Mouse (Mus musculus) embryonic facial prominence, embryonic 14.5 days (tissue): Measurements from ENCODE around the gene Zbtb18. TPM values are rescaled to one million over a fixed set of nuclear protein-coding genes. Genes with fewer than 3 reads are reported as not detected.
"Not testable (repeated sequence)": the region's sequence is repeated elsewhere in the genome, so short reads cannot be mapped to it uniquely, and the experiment has no call there.

Source experiments
- ATAC-seq: fragments of 200-750 bp; cut with Nextera tagmentation; 2 replicates; pipeline ENCODE4 v1.8.0; 2017; ENCODE audit warnings: low read depth, moderate number of reproducible peaks, moderate TSS enrichment
- DNase-seq: peaks from one replicate; pipeline ENCODE4 v3.0.0-alpha.2; 2015; ENCODE audit warnings: low spot score
- H3K27ac ChIP-seq: fragments of 300-500 bp; sonication (generic); replicated peaks from 2 replicates; pipeline ENCODE4 v1.5.1; 2014; ENCODE audit warnings: low read depth, mild to moderate bottlenecking, low read length, moderate library complexity
- H3K27me3 ChIP-seq: fragments of 300-500 bp; sonication (generic); replicated peaks from 2 replicates; pipeline ENCODE4 v1.6.1; 2014; ENCODE audit warnings: low read length; ENCODE audit not compliant: control insufficient read depth, insufficient read depth
- H3K36me3 ChIP-seq: fragments of 300-500 bp; sonication (generic); 2 replicates; pipeline ENCODE4 v1.6.1; 2014; ENCODE audit warnings: low read length, mixed read lengths; ENCODE audit not compliant: control insufficient read depth, insufficient read depth
- H3K4me1 ChIP-seq: fragments of 300-500 bp; sonication (generic); 2 replicates; pipeline ENCODE4 v1.6.1; 2014; ENCODE audit warnings: antibody characterized with exemption, low read length; ENCODE audit not compliant: control insufficient read depth, insufficient read depth
- H3K4me2 ChIP-seq: fragments of 300-500 bp; sonication (generic); 2 replicates; pipeline ENCODE4 v1.6.1; 2014; ENCODE audit warnings: low read depth, mild to moderate bottlenecking, low read length, moderate library complexity, mixed read lengths
- H3K4me3 ChIP-seq: fragments of 300-500 bp; sonication (generic); 2 replicates; pipeline ENCODE4 v1.5.1; 2014; ENCODE audit warnings: low read depth, mild to moderate bottlenecking, low read length
- H3K9ac ChIP-seq: fragments of 300-500 bp; sonication (generic); 2 replicates; pipeline ENCODE4 v1.6.1; 2014; ENCODE audit warnings: low read depth, mild to moderate bottlenecking, low read length, moderate library complexity, mixed read lengths
- H3K9me3 ChIP-seq: fragments of 300-500 bp; sonication (generic); 2 replicates; pipeline ENCODE4 v1.6.1; 2016; ENCODE audit warnings: low read length; ENCODE audit not compliant: control insufficient read depth
- WGBS: fragments of 180-500 bp; shearing (Covaris S2); extraction: QIAGEN DNeasy Blood & Tissue Kit; methylation state at CpG from one replicate; pipeline ENCODE4 v1.1.7; 2014; 5-methylcytosine and 5-hydroxymethylcytosine counted together
- polyA plus RNA-seq: library from polyadenylated mRNA; unstranded; fragments of >200 nt; fragmentation: Nextera tagmentation; extraction: Ambion mirVana; gene quantifications from 2 replicates; pipeline ENCODE4 v1.2.1, GENCODE M21; 2014

The Zbtb18 gene
- polyA plus RNA-seq, 1 experiment from 2014 or later: 7.0 TPM

DNA sequence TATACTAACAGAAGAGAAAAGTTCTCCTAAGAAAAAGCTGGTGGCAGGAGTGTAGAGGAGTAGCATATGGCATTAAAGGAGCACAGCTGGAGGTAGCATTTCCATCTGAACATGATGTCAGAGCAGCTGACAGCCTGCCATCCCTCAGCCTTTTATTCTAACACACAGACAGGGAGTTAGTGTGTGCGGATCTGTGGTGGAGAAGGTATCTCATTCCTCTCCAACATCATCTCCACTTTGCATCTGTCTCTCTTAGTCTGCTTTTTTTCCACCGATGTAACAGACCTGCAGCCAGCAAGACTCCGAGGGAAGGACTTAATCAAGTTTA lies 2.3 kb downstream of the Zbtb18 start:
- DNase-seq: peak; percentile 82
- Histone ChIP-seq H3K27ac (no peak overlapping the region), H3K9ac (no peak overlapping the region), H3K36me3 (peaks cover 22% of the 10 kb centered on the region), H3K27me3 (no peaks in the 10 kb centered on the region), H3K4me3 (peak overlapping the region; percentile 76), H3K9me3 (no peaks in the 10 kb centered on the region), H3K4me2 (peak overlapping the region; percentile 94), H3K4me1 (peaks cover 36% of the 10 kb centered on the region)
- WGBS: 13% methylated on average over 3 of the region's 3 CpGs
- ATAC-seq: no peak

DNA sequence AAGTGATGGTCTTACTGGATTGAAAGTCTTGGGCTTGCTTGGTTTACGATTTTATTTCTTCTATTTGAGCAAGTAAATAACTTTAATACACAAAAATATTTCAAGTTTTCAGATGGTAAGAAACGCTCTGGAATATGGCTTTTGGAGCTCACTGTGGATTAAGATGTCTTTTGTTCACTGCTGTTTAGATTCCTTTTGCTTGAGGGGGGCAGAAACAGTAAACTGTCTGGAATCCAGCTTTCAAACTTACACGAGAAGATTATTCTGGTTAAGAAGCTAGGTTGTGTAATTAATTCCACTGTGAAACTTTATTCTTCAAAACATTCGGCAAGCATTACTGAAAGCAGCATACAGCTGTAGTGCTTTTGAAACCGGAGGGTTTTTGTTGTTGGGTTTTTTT lies 2.8 kb downstream of the Zbtb18 start:
- Histone ChIP-seq H3K4me1 (peaks cover 36% of the 10 kb centered on the region), H3K27ac (peak overlapping the region; percentile 44; the same call in 1 of the 2 replicates), H3K9ac (peak overlapping the region; percentile 40; the same call in 1 of the 2 replicates), H3K4me3 (peak overlapping the region; percentile 76), H3K4me2 (peak overlapping the region; percentile 94), H3K27me3 (no peaks in the 10 kb centered on the region), H3K9me3 (no peaks in the 10 kb centered on the region), H3K36me3 (peaks cover 22% of the 10 kb centered on the region)
- 32% methylated on average over 5 of the region's 5 CpGs for WGBS
- DNase-seq (no peak), ATAC-seq (no peak)

DNA sequence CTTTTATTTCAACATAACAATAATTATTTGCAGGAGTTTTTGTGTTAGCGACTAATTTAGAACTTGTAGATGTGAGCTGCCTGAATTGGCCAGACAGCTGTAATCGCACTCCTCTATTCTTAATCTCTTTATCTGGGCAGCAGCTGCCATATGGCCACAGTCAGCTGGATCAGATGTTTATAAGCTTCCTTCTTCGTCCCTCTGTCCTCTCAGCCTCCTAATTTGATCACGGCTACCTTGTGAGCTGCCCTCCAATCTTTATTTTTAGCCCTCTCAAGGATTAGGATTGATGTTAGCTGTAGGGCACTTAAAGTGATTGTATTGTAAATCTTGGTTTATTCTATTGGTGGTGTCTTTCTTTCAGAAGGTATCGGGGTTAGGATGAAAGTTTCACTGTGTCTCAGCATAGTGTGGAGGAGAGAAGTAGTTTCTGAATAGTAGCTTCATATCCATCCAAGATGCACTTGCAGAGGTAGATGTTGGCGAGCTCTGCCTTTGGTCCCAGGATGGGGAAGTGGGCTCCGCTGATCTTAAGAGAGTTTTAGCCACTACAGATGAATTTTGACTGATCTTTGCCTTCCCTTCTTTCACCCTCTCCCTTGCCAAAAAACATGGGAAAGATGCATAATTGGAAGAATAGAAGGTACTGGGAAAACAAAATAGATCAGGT lies 3.4 kb downstream of the Zbtb18 start:
- Histone ChIP-seq H3K4me3 (peak overlapping the region; percentile 76), H3K4me1 (peaks cover 36% of the 10 kb centered on the region), H3K9me3 (no peaks in the 10 kb centered on the region), H3K9ac (no peak overlapping the region), H3K27me3 (no peaks in the 10 kb centered on the region), H3K27ac (no peak overlapping the region), H3K36me3 (peaks cover 22% of the 10 kb centered on the region), H3K4me2 (peak overlapping the region; percentile 94)
- no peak for ATAC-seq
- 45% methylated on average over 7 of the region's 7 CpGs for WGBS
- DNase-seq: peak; percentile 61

DNA sequence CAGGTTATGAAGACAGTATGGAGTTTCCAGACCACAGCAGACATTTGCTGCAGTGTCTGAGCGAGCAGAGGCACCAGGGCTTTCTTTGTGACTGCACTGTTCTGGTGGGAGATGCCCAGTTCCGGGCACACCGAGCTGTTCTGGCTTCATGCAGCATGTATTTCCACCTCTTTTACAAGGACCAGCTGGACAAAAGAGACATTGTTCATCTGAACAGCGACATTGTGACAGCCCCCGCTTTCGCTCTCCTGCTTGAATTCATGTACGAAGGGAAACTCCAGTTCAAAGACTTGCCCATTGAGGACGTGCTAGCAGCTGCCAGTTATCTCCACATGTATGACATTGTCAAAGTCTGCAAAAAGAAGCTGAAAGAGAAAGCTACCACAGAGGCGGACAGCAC lies 4.9 kb downstream of the Zbtb18 start:
- Histone ChIP-seq H3K4me3 (0 out of 2 replicates have a peak overlapping the region, but pooled peaks have one; percentile 14), H3K36me3 (peaks cover 22% of the 10 kb centered on the region), H3K4me1 (peaks cover 30% of the 10 kb centered on the region), H3K4me2 (peak overlapping the region; percentile 94; the same call in 1 of the 2 replicates), H3K9me3 (no peaks in the 10 kb centered on the region), H3K9ac (no peak overlapping the region), H3K27me3 (no peaks in the 10 kb centered on the region), H3K27ac (peak overlapping the region; percentile 1; the same call in 1 of the 2 replicates)
- ATAC-seq: no peak
- WGBS: 34% methylated on average over 9 of the region's 9 CpGs
- DNase-seq: peak; percentile 23

DNA sequence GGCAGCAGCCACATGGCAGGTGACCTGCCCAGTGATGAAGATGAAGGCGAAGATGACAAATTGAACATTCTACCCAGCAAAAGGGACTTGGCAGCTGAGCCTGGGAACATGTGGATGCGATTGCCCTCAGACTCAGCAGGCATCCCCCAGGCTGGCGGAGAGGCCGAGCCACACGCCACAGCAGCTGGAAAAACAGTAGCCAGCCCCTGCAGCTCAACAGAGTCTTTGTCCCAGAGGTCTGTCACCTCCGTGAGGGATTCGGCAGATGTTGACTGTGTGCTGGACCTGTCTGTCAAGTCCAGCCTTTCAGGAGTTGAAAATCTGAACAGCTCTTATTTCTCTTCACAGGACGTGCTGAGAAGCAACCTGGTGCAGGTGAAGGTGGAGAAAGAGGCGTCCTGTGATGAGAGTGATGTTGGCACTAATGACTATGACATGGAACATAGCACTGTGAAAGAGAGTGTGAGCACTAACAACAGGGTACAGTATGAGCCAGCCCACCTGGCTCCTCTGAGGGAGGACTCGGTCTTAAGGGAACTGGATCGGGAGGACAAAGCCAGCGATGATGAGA lies 5.5 kb downstream of the Zbtb18 start:
- 45% methylated on average over 12 of the region's 12 CpGs for WGBS
- Histone ChIP-seq H3K4me1 (peaks cover 30% of the 10 kb centered on the region), H3K4me3 (no peak overlapping the region), H3K9ac (no peak overlapping the region), H3K4me2 (peak overlapping the region; percentile 94; the same call in 1 of the 2 replicates), H3K27me3 (no peaks in the 10 kb centered on the region), H3K36me3 (peaks cover 22% of the 10 kb centered on the region), H3K9me3 (no peaks in the 10 kb centered on the region), H3K27ac (no peak overlapping the region)
- ATAC-seq: no peak
- DNase-seq: peak; percentile 32

DNA sequence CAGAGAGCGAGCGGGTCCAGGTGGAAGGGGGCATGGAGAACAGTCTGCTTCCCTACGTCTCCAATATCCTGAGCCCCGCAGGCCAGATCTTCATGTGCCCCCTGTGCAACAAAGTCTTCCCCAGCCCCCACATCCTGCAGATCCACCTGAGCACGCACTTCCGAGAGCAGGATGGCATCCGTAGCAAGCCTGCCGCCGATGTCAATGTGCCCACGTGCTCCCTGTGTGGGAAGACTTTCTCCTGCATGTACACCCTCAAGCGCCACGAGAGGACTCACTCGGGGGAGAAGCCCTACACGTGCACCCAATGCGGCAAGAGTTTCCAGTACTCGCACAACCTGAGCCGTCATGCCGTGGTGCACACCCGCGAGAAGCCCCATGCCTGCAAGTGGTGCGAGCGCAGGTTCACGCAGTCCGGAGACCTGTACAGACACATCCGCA lies 6.0 kb downstream of the Zbtb18 start:
- Histone ChIP-seq H3K9me3 (no peaks in the 10 kb centered on the region), H3K27ac (no peak overlapping the region), H3K4me3 (no peak overlapping the region), H3K27me3 (no peaks in the 10 kb centered on the region), H3K36me3 (peaks cover 22% of the 10 kb centered on the region), H3K4me1 (peaks cover 30% of the 10 kb centered on the region), H3K4me2 (0 out of 2 replicates have a peak overlapping the region, but pooled peaks have one; percentile 94), H3K9ac (no peak overlapping the region)
- DNase-seq (no peak), ATAC-seq (no peak)
- WGBS: 88% methylated on average over 23 of the region's 25 CpGs

DNA sequence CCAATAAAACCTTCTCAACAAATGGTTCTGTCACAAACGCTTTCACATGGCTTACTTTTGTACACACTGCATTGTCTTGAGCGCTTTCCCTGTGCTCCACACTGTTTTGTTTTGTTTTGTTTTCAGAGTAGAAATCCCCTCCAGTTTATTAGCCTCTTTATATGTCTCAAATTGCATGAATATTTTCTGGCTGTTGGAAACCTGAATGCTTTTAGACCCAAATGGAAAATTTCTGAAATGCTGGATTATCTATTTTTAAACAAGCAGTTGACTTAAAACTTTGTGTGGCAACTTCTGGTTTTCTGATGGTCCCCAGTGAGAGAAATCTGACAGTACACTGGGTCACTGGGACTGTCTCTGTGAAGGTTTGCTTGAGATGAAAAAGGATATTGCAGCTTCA lies 6.8 kb downstream of the Zbtb18 start:
- Histone ChIP-seq H3K27ac (no peak overlapping the region), H3K9ac (no peak overlapping the region), H3K9me3 (no peaks in the 10 kb centered on the region), H3K27me3 (no peaks in the 10 kb centered on the region), H3K4me3 (no peak overlapping the region), H3K4me1 (peaks cover 24% of the 10 kb centered on the region), H3K36me3 (peaks cover 22% of the 10 kb centered on the region), H3K4me2 (no peak overlapping the region)
- DNase-seq (no peak), ATAC-seq (no peak)
- 66% methylated on average over 2 of the region's 2 CpGs for WGBS

DNA sequence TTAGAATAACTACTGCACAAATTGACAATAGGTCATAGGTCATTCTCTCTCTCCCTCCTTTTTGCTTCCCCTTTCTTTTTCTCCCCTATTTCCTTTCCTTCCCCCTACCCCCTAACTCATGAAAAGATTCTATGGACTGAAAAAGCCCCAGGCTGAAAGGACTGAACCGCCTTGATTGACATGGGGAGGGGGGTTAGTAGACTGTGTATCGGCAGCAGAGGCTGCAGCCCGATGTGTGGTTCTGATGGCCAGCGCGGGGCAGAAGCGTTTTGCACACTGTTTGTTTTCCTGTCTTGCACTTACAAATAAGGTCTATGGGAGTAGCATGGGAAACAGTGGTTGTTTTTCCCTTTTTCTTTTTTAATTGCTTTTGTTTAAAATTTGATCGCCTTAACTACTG lies 7.7 kb downstream of the Zbtb18 start:
- not testable (repeated sequence) for H3K4me3 ChIP-seq, H3K9me3 ChIP-seq, DNase-seq, H3K27ac ChIP-seq, H3K9ac ChIP-seq, H3K4me2 ChIP-seq, H3K27me3 ChIP-seq, ATAC-seq
- Histone ChIP-seq H3K4me1 (peaks cover 24% of the 10 kb centered on the region), H3K36me3 (peaks cover 22% of the 10 kb centered on the region)
- 41% methylated on average over 7 of the region's 7 CpGs for WGBS

DNA sequence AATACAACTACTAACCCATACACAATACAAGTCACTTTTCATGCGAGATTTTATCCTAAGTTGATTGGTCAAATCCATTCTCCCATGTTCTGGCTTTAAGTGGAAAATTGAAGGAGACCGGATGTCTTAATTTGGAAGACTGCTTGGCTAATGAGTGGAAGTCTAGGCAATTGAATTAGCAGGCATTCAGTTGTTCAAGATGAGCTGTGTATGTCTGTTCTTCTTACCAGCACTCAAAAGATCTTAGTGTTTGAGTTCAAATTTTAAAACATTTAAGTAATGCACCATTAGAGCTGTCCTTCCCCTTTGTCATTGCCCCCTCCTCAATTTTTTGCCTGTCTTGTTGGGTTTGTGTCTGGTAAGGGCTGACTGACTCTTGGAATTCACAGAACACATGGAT lies 8.9 kb downstream of the Zbtb18 start:
- Histone ChIP-seq H3K9me3 (no peaks in the 10 kb centered on the region), H3K27ac (no peak overlapping the region), H3K27me3 (no peaks in the 10 kb centered on the region), H3K4me1 (peaks cover 21% of the 10 kb centered on the region), H3K4me2 (no peak overlapping the region), H3K4me3 (no peak overlapping the region), H3K36me3 (peaks cover 22% of the 10 kb centered on the region), H3K9ac (no peak overlapping the region)
- WGBS: 57% methylated on average over 2 of the region's 2 CpGs
- DNase-seq: no peak
- ATAC-seq: no peak
